Mouse (Mus musculus): ENCODE measurements around the gene Ttc7b.

DNA sequence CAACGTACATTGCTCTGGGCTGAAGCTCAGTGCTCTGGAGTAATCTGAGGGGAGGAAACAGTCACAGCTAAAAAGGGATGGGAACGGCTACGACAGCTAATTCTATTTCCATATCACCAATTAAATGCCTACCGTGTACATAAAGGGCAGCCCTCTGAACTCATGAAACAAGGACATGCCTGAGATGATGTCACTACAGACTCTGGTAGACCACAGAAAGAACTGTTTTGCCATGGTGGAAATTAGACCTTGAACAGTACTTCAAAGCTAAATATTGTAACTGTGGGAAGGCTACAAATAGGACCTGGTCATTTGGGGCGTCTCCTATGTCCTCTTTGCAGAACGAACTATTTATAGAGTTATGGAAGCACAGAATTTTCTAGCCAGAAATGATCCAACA, 99.7 kb downstream of the Ttc7b start:
- TF ChIP-seq CTCF (IDR thresholded peaks at IDR 0.05; ENCODE audit: control insufficient read depth, insufficient read depth, insufficient replicate concordance, low read depth, low read length) (no peak), POLR2A (IDR thresholded peaks at IDR 0.05; ENCODE audit: control insufficient read depth, low read depth, low read length) (no peak)
